Mouse (Mus musculus): ENCODE measurements around the gene Itpa. TPM values are rescaled to one million over a fixed set of nuclear protein-coding genes. Genes with fewer than 3 reads are reported as not detected.
A peak's percentile ranks its signal among the peaks of the same experiment; 100 is the strongest.
"Not testable (repeated sequence)": the region's sequence is repeated elsewhere in the genome, so short reads cannot be mapped to it uniquely, and the experiment has no call there.

The Itpa gene
- polyA plus RNA-seq, 1 experiment from 2014 or later: 144 TPM

GRCm38 (mm10) chr2:130639276-130639675 lies 28.1 kb upstream of the Itpa start:
- Histone ChIP-seq H3K9me3 (no peaks in the 10 kb centered on the region), H3K27ac (replicated peaks) (no peak overlapping the region), H3K36me3 (replicated peaks) (no peaks in the 10 kb centered on the region), H3K4me1 (peaks cover 45% of the 10 kb centered on the region), H3K4me3 (no peak overlapping the region), H3K27me3 (replicated peaks; ENCODE audit: low read depth, poor library complexity, severe bottlenecking) (peaks cover 76% of the 10 kb centered on the region)
- 79% methylated on average over 6 of the region's 6 CpGs for WGBS
- DNase-seq (ENCODE audit: low spot score): no peak

GRCm38 (mm10) chr2:130641351-130642025 lies 25.9 kb upstream of the Itpa start:
- Histone ChIP-seq H3K27me3 (replicated peaks; ENCODE audit: low read depth, poor library complexity, severe bottlenecking) (peaks cover 54% of the 10 kb centered on the region), H3K36me3 (replicated peaks) (no peaks in the 10 kb centered on the region), H3K4me3 (peak overlapping the region; percentile 81), H3K27ac (replicated peaks) (no peak overlapping the region), H3K9me3 (no peaks in the 10 kb centered on the region), H3K4me1 (peaks cover 24% of the 10 kb centered on the region)
- no peak for DNase-seq (ENCODE audit: low spot score)
- 70% methylated on average over 6 of the region's 6 CpGs for WGBS

- peak; percentile 51 for DNase-seq (ENCODE audit: low spot score)
- Histone ChIP-seq H3K9me3 (no peaks in the 10 kb centered on the region), H3K4me3 (peak overlapping the region; percentile 81), H3K27ac (replicated peaks) (peak overlapping the region; percentile 83), H3K27me3 (replicated peaks; ENCODE audit: low read depth, poor library complexity, severe bottlenecking) (peaks cover 47% of the 10 kb centered on the region), H3K36me3 (replicated peaks) (0 out of 2 replicates have a peak, but pooled peaks cover 7% of the 10 kb centered on the region), H3K4me1 (peaks cover 24% of the 10 kb centered on the region)
- WGBS: under 1% methylated on average over 27 of the region's 27 CpGs
Measured at GRCm38 (mm10) chr2:130642197-130642660, 25.2 kb upstream of the Itpa start.

- H3K4me3 ChIP-seq: peak within 1 kb of the TSS; percentile 81
- peaks cover 21% of the 10 kb centered on the region for H3K4me1 ChIP-seq
- H3K27me3 ChIP-seq (replicated peaks; ENCODE audit: low read depth, poor library complexity, severe bottlenecking): peaks cover 41% of the 10 kb centered on the region
- H3K9me3 ChIP-seq: no peaks in the 10 kb centered on the region
- peak within 1 kb of the TSS; percentile 83 for H3K27ac ChIP-seq (replicated peaks)
- DNase-seq (ENCODE audit: low spot score): peak; percentile 97
- 0 out of 2 replicates have a peak, but pooled peaks cover 9% of the 10 kb centered on the region for H3K36me3 ChIP-seq (replicated peaks)
- WGBS: 4% methylated on average over 40 of the region's 40 CpGs
Measured at GRCm38 (mm10) chr2:130642684-130643369, 24.6 kb upstream of the Itpa start, which contains the start of gene Lzts3. Gene Lzts3, minus strand, starts transcription at chr2:130642803.

GRCm38 (mm10) chr2:130645198-130645597 lies 22.2 kb upstream of the Itpa start:
- Histone ChIP-seq H3K9me3 (no peaks in the 10 kb centered on the region), H3K4me1 (peaks cover 17% of the 10 kb centered on the region), H3K27me3 (replicated peaks; ENCODE audit: low read depth, poor library complexity, severe bottlenecking) (peaks cover 17% of the 10 kb centered on the region), H3K4me3 (no peak overlapping the region), H3K36me3 (replicated peaks) (peaks cover 18% of the 10 kb centered on the region), H3K27ac (replicated peaks) (no peak overlapping the region)
- 81% methylated on average over 4 of the region's 4 CpGs for WGBS
- DNase-seq (ENCODE audit: low spot score): no peak

- H3K36me3 ChIP-seq (replicated peaks): peaks cover 45% of the 10 kb centered on the region
- not testable (repeated sequence) for H3K4me3 ChIP-seq; H3K9me3 ChIP-seq; H3K27ac ChIP-seq (replicated peaks); H3K4me1 ChIP-seq; DNase-seq (ENCODE audit: low spot score); H3K27me3 ChIP-seq (replicated peaks; ENCODE audit: low read depth, poor library complexity, severe bottlenecking)
- WGBS: 82% methylated on average over 6 of the region's 6 CpGs
Measured at GRCm38 (mm10) chr2:130649028-130649427, 18.4 kb upstream of the Itpa start.

GRCm38 (mm10) chr2:130653303-130653702 lies 14.1 kb upstream of the Itpa start:
- Histone ChIP-seq H3K36me3 (replicated peaks) (peaks cover 79% of the 10 kb centered on the region), H3K4me3 (no peak overlapping the region), H3K4me1 (no peaks in the 10 kb centered on the region), H3K27ac (replicated peaks) (no peak overlapping the region), H3K27me3 (replicated peaks; ENCODE audit: low read depth, poor library complexity, severe bottlenecking) (no peaks in the 10 kb centered on the region), H3K9me3 (no peaks in the 10 kb centered on the region)
- 86% methylated on average over 2 of the region's 2 CpGs for WGBS
- no peak for DNase-seq (ENCODE audit: low spot score)

GRCm38 (mm10) chr2:130653760-130654159 lies 13.7 kb upstream of the Itpa start:
- H3K27me3 ChIP-seq (replicated peaks; ENCODE audit: low read depth, poor library complexity, severe bottlenecking): no peaks in the 10 kb centered on the region
- no peak overlapping the region for H3K4me3 ChIP-seq
- WGBS: 87% methylated on average over 1 of the region's 1 CpGs
- no peaks in the 10 kb centered on the region for H3K9me3 ChIP-seq
- DNase-seq (ENCODE audit: low spot score): no peak
- H3K36me3 ChIP-seq (replicated peaks): peaks cover 83% of the 10 kb centered on the region
- H3K27ac ChIP-seq (replicated peaks): no peak overlapping the region
- no peaks in the 10 kb centered on the region for H3K4me1 ChIP-seq

GRCm38 (mm10) chr2:130655660-130656339 lies 11.6 kb upstream of the Itpa start:
- no peaks in the 10 kb centered on the region for H3K4me1 ChIP-seq
- H3K27ac ChIP-seq (replicated peaks): no peak overlapping the region
- no peaks in the 10 kb centered on the region for H3K27me3 ChIP-seq (replicated peaks; ENCODE audit: low read depth, poor library complexity, severe bottlenecking)
- DNase-seq (ENCODE audit: low spot score): no peak
- no peak overlapping the region for H3K4me3 ChIP-seq
- H3K9me3 ChIP-seq: no peaks in the 10 kb centered on the region
- peaks cover 89% of the 10 kb centered on the region for H3K36me3 ChIP-seq (replicated peaks)
- 89% methylated on average over 6 of the region's 6 CpGs for WGBS

GRCm38 (mm10) chr2:130656536-130656935 lies 10.9 kb upstream of the Itpa start:
- no peak overlapping the region for H3K4me3 ChIP-seq
- no peaks in the 10 kb centered on the region for H3K27me3 ChIP-seq (replicated peaks; ENCODE audit: low read depth, poor library complexity, severe bottlenecking)
- WGBS: 91% methylated on average over 9 of the region's 9 CpGs
- no peaks in the 10 kb centered on the region for H3K9me3 ChIP-seq
- peaks cover 93% of the 10 kb centered on the region for H3K36me3 ChIP-seq (replicated peaks)
- no peaks in the 10 kb centered on the region for H3K4me1 ChIP-seq
- H3K27ac ChIP-seq (replicated peaks): no peak overlapping the region
- DNase-seq (ENCODE audit: low spot score): no peak

GRCm38 (mm10) chr2:130657541-130657940 lies 9.9 kb upstream of the Itpa start:
- 88% methylated on average over 6 of the region's 6 CpGs for WGBS
- H3K9me3 ChIP-seq: no peaks in the 10 kb centered on the region
- no peak overlapping the region for H3K4me3 ChIP-seq
- DNase-seq (ENCODE audit: low spot score): no peak
- no peaks in the 10 kb centered on the region for H3K27me3 ChIP-seq (replicated peaks; ENCODE audit: low read depth, poor library complexity, severe bottlenecking)
- H3K27ac ChIP-seq (replicated peaks): no peak overlapping the region
- H3K4me1 ChIP-seq: 0 out of 2 replicates have a peak, but pooled peaks cover under 1% of the 10 kb centered on the region
- peaks cover 99% of the 10 kb centered on the region for H3K36me3 ChIP-seq (replicated peaks)

GRCm38 (mm10) chr2:130658530-130658929 lies 8.9 kb upstream of the Itpa start:
- WGBS: 96% methylated on average over 10 of the region's 10 CpGs
- Histone ChIP-seq H3K27me3 (replicated peaks; ENCODE audit: low read depth, poor library complexity, severe bottlenecking) (no peaks in the 10 kb centered on the region), H3K36me3 (replicated peaks) (peaks cover 92% of the 10 kb centered on the region), H3K9me3 (no peaks in the 10 kb centered on the region), H3K27ac (replicated peaks) (no peak overlapping the region), H3K4me1 (peaks cover 11% of the 10 kb centered on the region), H3K4me3 (no peak overlapping the region)
- no peak for DNase-seq (ENCODE audit: low spot score)

Measured in embryonic facial prominence, embryonic 10.5 days (tissue).